Mouse (Mus musculus) left cerebral cortex, postnatal 4 days (tissue): ENCODE data around the gene Dhrs1. TPM values are rescaled to one million over a fixed set of nuclear protein-coding genes. Genes with fewer than 3 reads are reported as not detected.

Experiments
- DNase-seq: peaks from one replicate; pipeline ENCODE4 v3.0.0-alpha.2; 2022
- intact Hi-C: fragments of 180-260 bp; cut with DNase I; formaldehyde crosslinking; loops from one replicate; pipeline ENCODE4 v1.15.1; 2025
- total RNA-seq, 2 experiments: library from RNA; stranded (reverse); gene quantifications; 2 replicates each; pipeline ENCODE4 v1.2.3; 2021

The Dhrs1 gene
- total RNA-seq, 2 experiments from 2014 or later = 63.2 to 75.1 TPM

- DNase-seq = no peak
Measured at GRCm38 (mm10) chr14:55723433-55723832, 22.1 kb downstream of the Dhrs1 start.

GRCm38 (mm10) chr14:55722438-55722945, 23.0 kb downstream of the Dhrs1 start:
- intact Hi-C loops = no loop called here
- DNase-seq = no peak

More at GRCm38 (mm10) chr14:55723433-55723832, 22.1 kb downstream of the Dhrs1 start:
- intact Hi-C loops = no loop called here

GRCm38 (mm10) chr14:55721700-55722437, 23.6 kb downstream of the Dhrs1 start, which contains the start of gene Rabggta:
Gene Rabggta, minus strand, starts transcription at chr14:55722263.
- DNase-seq = peak; percentile 95
- intact Hi-C loops = no loop called here

GRCm38 (mm10) chr14:55721076-55721475, 24.4 kb downstream of the Dhrs1 start:
- DNase-seq = no peak

GRCm38 (mm10) chr14:55720666-55721065, 24.8 kb downstream of the Dhrs1 start:
- intact Hi-C loops = no loop called here
- no peak for DNase-seq

More at GRCm38 (mm10) chr14:55721076-55721475, 24.4 kb downstream of the Dhrs1 start:
- intact Hi-C loops = no loop called here

GRCm38 (mm10) chr14:55719737-55720136, 25.8 kb downstream of the Dhrs1 start:
- intact Hi-C loops = no loop called here

GRCm38 (mm10) chr14:55716884-55717283, 28.6 kb downstream of the Dhrs1 start:
- intact Hi-C loops = no loop called here
- DNase-seq = no peak

More at GRCm38 (mm10) chr14:55719737-55720136, 25.8 kb downstream of the Dhrs1 start:
- DNase-seq = no peak

GRCm38 (mm10) chr14:55716271-55716670, 29.2 kb downstream of the Dhrs1 start:
- intact Hi-C loops = no loop called here

GRCm38 (mm10) chr14:55714893-55715292, 30.6 kb downstream of the Dhrs1 start:
- intact Hi-C loops = no loop called here
- no peak for DNase-seq

More at GRCm38 (mm10) chr14:55716271-55716670, 29.2 kb downstream of the Dhrs1 start:
- DNase-seq = no peak

GRCm38 (mm10) chr14:55713729-55714122, 31.8 kb downstream of the Dhrs1 start, which contains the start of gene Tgm1:
Gene Tgm1, minus strand, starts transcription at chr14:55713926.
- DNase-seq = no peak
- intact Hi-C loops = no loop called here

GRCm38 (mm10) chr14:55713007-55713728, 32.3 kb downstream of the Dhrs1 start:
- intact Hi-C loops = no loop called here
- DNase-seq = no peak

GRCm38 (mm10) chr14:55711786-55712185, 33.7 kb downstream of the Dhrs1 start:
- intact Hi-C loops = no loop called here

GRCm38 (mm10) chr14:55709509-55709908, 36.0 kb downstream of the Dhrs1 start:
- DNase-seq = no peak
- intact Hi-C loops = no loop called here

More at GRCm38 (mm10) chr14:55711786-55712185, 33.7 kb downstream of the Dhrs1 start:
- no peak for DNase-seq

GRCm38 (mm10) chr14:55707397-55707796, 38.1 kb downstream of the Dhrs1 start:
- intact Hi-C loops = no loop called here

GRCm38 (mm10) chr14:55706051-55706600, 39.4 kb downstream of the Dhrs1 start:
- no peak for DNase-seq
- intact Hi-C loops = no loop called here

More at GRCm38 (mm10) chr14:55707397-55707796, 38.1 kb downstream of the Dhrs1 start:
- DNase-seq = no peak

- intact Hi-C loops = no loop called here
- DNase-seq = no peak
Measured at GRCm38 (mm10) chr14:55702761-55703160, 42.7 kb downstream of the Dhrs1 start.

- intact Hi-C loops = no loop called here
- DNase-seq = no peak
Measured at GRCm38 (mm10) chr14:55701131-55701530, 44.4 kb downstream of the Dhrs1 start.

GRCm38 (mm10) chr14:55697226-55697625, 48.3 kb downstream of the Dhrs1 start:
- no peak for DNase-seq
- intact Hi-C loops = no loop called here

- DNase-seq = no peak
- intact Hi-C loops = loop anchor here (10.0 kb wide), 1 partner anchor 215 kb away; the partner anchor contains the start of gene Sdr39u1
Measured at GRCm38 (mm10) chr14:55689433-55689832, 56.1 kb downstream of the Dhrs1 start.
